Mouse (Mus musculus): ENCODE measurements at regions not wholly inside any gene's neighbourhood (a gene's known extent, or its start where the extent isn't known, plus 50 kb on each side); places are given as distances from the start of the nearest gene placed in this dataset.

- 11% methylated on average over 19 of the region's 19 CpGs for WGBS
- peaks cover 6% of the 10 kb centered on the region; the same call in 1 of the 2 replicates for H3K4me1 ChIP-seq (replicated peaks)
- peak; percentile 50; the same call in 1 of the 2 replicates for ATAC-seq (ENCODE audit: insufficient number of reproducible peaks, insufficient read depth, low FRiP score, low TSS enrichment, low read depth)
- no peaks in the 10 kb centered on the region for H3K36me3 ChIP-seq
- no peaks in the 10 kb centered on the region for H3K27me3 ChIP-seq
- peak overlapping the region; percentile 59 for H3K27ac ChIP-seq
- no peaks in the 10 kb centered on the region for H3K9me3 ChIP-seq
- H3K4me3 ChIP-seq (replicated peaks): 0 out of 2 replicates have a peak overlapping the region, but pooled peaks have one; percentile 13
- peak overlapping the region; percentile 46 for H3K4me2 ChIP-seq
- H3K9ac ChIP-seq (replicated peaks): peak overlapping the region; percentile 8; the same call in 1 of the 2 replicates
Observed at GRCm38 (mm10) chr1:51697265-51698192, 218.3 kb downstream of the Myo1b start.

GRCm38 (mm10) chr1:51696471-51696870 is 218.2 kb upstream of the Nabp1 start:
- Histone ChIP-seq H3K9me3 (no peaks in the 10 kb centered on the region), H3K4me1 (replicated peaks) (peaks cover 6% of the 10 kb centered on the region; the same call in 1 of the 2 replicates), H3K4me3 (replicated peaks) (no peak overlapping the region), H3K36me3 (no peaks in the 10 kb centered on the region), H3K27ac (no peak overlapping the region), H3K27me3 (no peaks in the 10 kb centered on the region), H3K4me2 (no peak overlapping the region), H3K9ac (replicated peaks) (no peak overlapping the region)
- no peak for ATAC-seq (ENCODE audit: insufficient number of reproducible peaks, insufficient read depth, low FRiP score, low TSS enrichment, low read depth)
- 44% methylated on average over 2 of the region's 2 CpGs for WGBS

GRCm38 (mm10) chr1:51690878-51691277 is 212.7 kb upstream of the Nabp1 start:
- ATAC-seq (ENCODE audit: insufficient number of reproducible peaks, insufficient read depth, low FRiP score, low TSS enrichment, low read depth): no peak
- WGBS: 93% methylated on average over 10 of the region's 10 CpGs
- no peaks in the 10 kb centered on the region for H3K27me3 ChIP-seq

GRCm38 (mm10) chr1:51689461-51690223 is 211.4 kb upstream of the Nabp1 start:
- WGBS: 81% methylated on average over 9 of the region's 9 CpGs
- Histone ChIP-seq H3K4me3 (replicated peaks) (no peak overlapping the region), H3K4me2 (no peak overlapping the region), H3K27ac (no peak overlapping the region), H3K9me3 (no peaks in the 10 kb centered on the region), H3K27me3 (no peaks in the 10 kb centered on the region), H3K36me3 (no peaks in the 10 kb centered on the region), H3K9ac (replicated peaks) (no peak overlapping the region), H3K4me1 (replicated peaks) (peaks cover 15% of the 10 kb centered on the region)
- ATAC-seq (ENCODE audit: insufficient number of reproducible peaks, insufficient read depth, low FRiP score, low TSS enrichment, low read depth): no peak

More at GRCm38 (mm10) chr1:51690878-51691277, 212.7 kb upstream of the Nabp1 start:
- Histone ChIP-seq H3K9ac (replicated peaks) (no peak overlapping the region), H3K27ac (no peak overlapping the region), H3K9me3 (no peaks in the 10 kb centered on the region), H3K36me3 (no peaks in the 10 kb centered on the region), H3K4me3 (replicated peaks) (no peak overlapping the region), H3K4me2 (no peak overlapping the region), H3K4me1 (replicated peaks) (peaks cover 15% of the 10 kb centered on the region)

- no peaks in the 10 kb centered on the region for H3K9me3 ChIP-seq
- H3K4me1 ChIP-seq (replicated peaks): peaks cover 15% of the 10 kb centered on the region
- ATAC-seq (ENCODE audit: insufficient number of reproducible peaks, insufficient read depth, low FRiP score, low TSS enrichment, low read depth): no peak
- no peaks in the 10 kb centered on the region for H3K27me3 ChIP-seq
- H3K4me2 ChIP-seq: no peak overlapping the region
- H3K9ac ChIP-seq (replicated peaks): no peak overlapping the region
- H3K4me3 ChIP-seq (replicated peaks): no peak overlapping the region
- no peaks in the 10 kb centered on the region for H3K36me3 ChIP-seq
- 83% methylated on average over 5 of the region's 5 CpGs for WGBS
- no peak overlapping the region for H3K27ac ChIP-seq
Observed at GRCm38 (mm10) chr1:51688946-51689345, 210.7 kb upstream of the Nabp1 start.

- Histone ChIP-seq H3K9me3 (no peaks in the 10 kb centered on the region), H3K9ac (replicated peaks) (no peak overlapping the region), H3K27ac (no peak overlapping the region), H3K36me3 (no peaks in the 10 kb centered on the region), H3K4me1 (replicated peaks) (peaks cover 15% of the 10 kb centered on the region), H3K4me3 (replicated peaks) (no peak overlapping the region), H3K27me3 (no peaks in the 10 kb centered on the region), H3K4me2 (0 out of 2 replicates have a peak overlapping the region, but pooled peaks have one; percentile 23)
- ATAC-seq (ENCODE audit: insufficient number of reproducible peaks, insufficient read depth, low FRiP score, low TSS enrichment, low read depth): no peak
- 27% methylated on average over 1 of the region's 1 CpGs for WGBS
Observed at GRCm38 (mm10) chr1:51688224-51688545, 210.0 kb upstream of the Nabp1 start.

- ATAC-seq (ENCODE audit: insufficient number of reproducible peaks, insufficient read depth, low FRiP score, low TSS enrichment, low read depth): peak; percentile 63; the same call in 1 of the 2 replicates
Observed at GRCm38 (mm10) chr1:51687484-51688223, 209.4 kb upstream of the Nabp1 start.

GRCm38 (mm10) chr1:51686759-51687158 is 208.5 kb upstream of the Nabp1 start:
- H3K4me3 ChIP-seq (replicated peaks): no peak overlapping the region
- no peaks in the 10 kb centered on the region; the same call in 1 of the 2 replicates for H3K9me3 ChIP-seq
- H3K36me3 ChIP-seq: no peaks in the 10 kb centered on the region
- H3K4me1 ChIP-seq (replicated peaks): peaks cover 15% of the 10 kb centered on the region
- no peak overlapping the region for H3K9ac ChIP-seq (replicated peaks)
- no peak overlapping the region for H3K27ac ChIP-seq
- no peak overlapping the region for H3K4me2 ChIP-seq
- no peaks in the 10 kb centered on the region for H3K27me3 ChIP-seq
- WGBS: 92% methylated on average over 3 of the region's 3 CpGs
- no peak for ATAC-seq (ENCODE audit: insufficient number of reproducible peaks, insufficient read depth, low FRiP score, low TSS enrichment, low read depth)

More at GRCm38 (mm10) chr1:51687484-51688223, 209.4 kb upstream of the Nabp1 start:
- H3K27me3 ChIP-seq: no peaks in the 10 kb centered on the region
- no peak overlapping the region for H3K4me3 ChIP-seq (replicated peaks)
- no peaks in the 10 kb centered on the region for H3K9me3 ChIP-seq
- peak overlapping the region; percentile 23; the same call in 1 of the 2 replicates for H3K4me2 ChIP-seq
- no peaks in the 10 kb centered on the region for H3K36me3 ChIP-seq
- H3K27ac ChIP-seq: 0 out of 2 replicates have a peak overlapping the region, but pooled peaks have one; percentile 29
- WGBS: 39% methylated on average over 7 of the region's 7 CpGs
- peaks cover 15% of the 10 kb centered on the region for H3K4me1 ChIP-seq (replicated peaks)
- H3K9ac ChIP-seq (replicated peaks): peak overlapping the region; percentile 4; the same call in 1 of the 2 replicates

- Histone ChIP-seq H3K4me3 (replicated peaks) (no peak overlapping the region), H3K4me2 (no peak overlapping the region), H3K9ac (replicated peaks) (no peak overlapping the region), H3K9me3 (no peaks in the 10 kb centered on the region; the same call in 1 of the 2 replicates), H3K36me3 (no peaks in the 10 kb centered on the region), H3K27me3 (no peaks in the 10 kb centered on the region), H3K4me1 (replicated peaks) (peaks cover 9% of the 10 kb centered on the region), H3K27ac (no peak overlapping the region)
- WGBS: 80% methylated on average over 5 of the region's 5 CpGs
- ATAC-seq (ENCODE audit: insufficient number of reproducible peaks, insufficient read depth, low FRiP score, low TSS enrichment, low read depth): no peak
Observed at GRCm38 (mm10) chr1:51682273-51682672, 204.0 kb upstream of the Nabp1 start.

GRCm38 (mm10) chr1:51681872-51682271 is 203.6 kb upstream of the Nabp1 start:
- Histone ChIP-seq H3K27ac (no peak overlapping the region), H3K27me3 (no peaks in the 10 kb centered on the region), H3K9ac (replicated peaks) (no peak overlapping the region), H3K36me3 (no peaks in the 10 kb centered on the region), H3K9me3 (no peaks in the 10 kb centered on the region; the same call in 1 of the 2 replicates), H3K4me1 (replicated peaks) (peaks cover 9% of the 10 kb centered on the region), H3K4me2 (no peak overlapping the region), H3K4me3 (replicated peaks) (no peak overlapping the region)
- no peak for ATAC-seq (ENCODE audit: insufficient number of reproducible peaks, insufficient read depth, low FRiP score, low TSS enrichment, low read depth)
